Mouse (Mus musculus) stomach, postnatal 0 days (tissue): ENCODE data around the gene Kif14.

ENCODE experiments used
- CTCF ChIP-seq: IDR thresholded peaks from 2 replicates; pipeline ENCODE4 v1.5.1; 2016; ENCODE audit warnings: antibody characterized with exemption, low read depth, mild to moderate bottlenecking, moderate library complexity
- EP300 ChIP-seq: optimal IDR thresholded peaks from 2 replicates; pipeline ENCODE3; 2016; ENCODE audit warnings: antibody characterized with exemption

DNA sequence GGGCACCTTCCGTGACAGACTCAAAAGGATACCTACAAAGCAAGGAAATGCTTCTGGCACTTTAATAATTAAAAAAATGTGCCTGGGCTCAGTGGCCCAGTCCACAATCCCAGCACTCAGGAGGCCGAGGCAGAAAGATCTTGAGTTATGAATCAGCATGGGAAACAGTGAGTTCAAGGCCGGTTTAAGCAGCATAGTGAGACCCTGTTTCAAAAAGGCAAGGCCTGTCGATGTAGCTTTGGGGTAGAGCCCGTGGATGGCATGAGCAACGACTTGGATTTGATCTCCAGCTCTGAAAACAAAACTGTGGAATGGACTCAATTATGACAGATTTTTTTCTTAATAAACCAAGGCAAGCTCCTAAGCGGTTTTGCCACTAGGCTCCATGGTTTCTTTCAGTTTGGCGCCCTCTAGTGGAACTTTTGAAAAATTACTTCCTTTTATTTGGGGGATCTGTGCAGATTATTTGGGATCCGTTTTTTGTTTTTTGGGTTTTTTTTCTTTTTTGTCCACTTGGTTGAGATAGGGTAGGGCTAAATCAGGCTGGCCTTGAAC lies 7.4 kb upstream of the Kif14 start:
- TF ChIP-seq CTCF (peak; percentile 87), EP300 (no peak)
